Mouse (Mus musculus) lung, postnatal 0 days (tissue): Measurements from ENCODE around the gene Dmac2. TPM values are rescaled to one million over a fixed set of nuclear protein-coding genes. Genes with fewer than 3 reads are reported as not detected.
A peak's percentile ranks its signal among the peaks of the same experiment; 100 is the strongest.

Experiments used
- ATAC-seq: fragments of 200-750 bp; cut with Nextera tagmentation; 2 replicates; pipeline ENCODE4 v1.8.0; 2017; ENCODE audit warnings: moderate library complexity
- DNase-seq: peaks from one replicate; pipeline ENCODE4 v3.0.0-alpha.2; 2016; ENCODE audit warnings: low spot score
- H3K27ac ChIP-seq: fragments of 300-500 bp; sonication (generic); 2 replicates; pipeline ENCODE4 v1.5.1; 2014; ENCODE audit warnings: antibody characterized with exemption, mild to moderate bottlenecking, low read length, mixed read lengths
- H3K27me3 ChIP-seq: fragments of 300-500 bp; sonication (generic); replicated peaks from 2 replicates; pipeline ENCODE4 v1.6.1; 2014; ENCODE audit warnings: low read length, mixed read lengths; ENCODE audit not compliant: insufficient read depth
- H3K36me3 ChIP-seq: fragments of 300-500 bp; sonication (generic); 2 replicates; pipeline ENCODE4 v1.6.1; 2014; ENCODE audit warnings: low read length, mixed read lengths; ENCODE audit not compliant: insufficient read depth
- H3K4me1 ChIP-seq: fragments of 300-500 bp; sonication (generic); 2 replicates; pipeline ENCODE4 v1.6.1; 2014; ENCODE audit warnings: antibody characterized with exemption, low read depth, low read length, mixed read lengths; ENCODE audit not compliant: insufficient read depth
- H3K4me2 ChIP-seq: fragments of 300-500 bp; sonication (generic); replicated peaks from 2 replicates; pipeline ENCODE4 v1.6.1; 2014; ENCODE audit warnings: low read depth, mild to moderate bottlenecking, low read length, moderate library complexity, mixed read lengths
- H3K4me3 ChIP-seq: fragments of 300-500 bp; sonication (generic); 2 replicates; pipeline ENCODE4 v1.5.1; 2014; ENCODE audit warnings: low read depth, low read length
- H3K9ac ChIP-seq: fragments of 300-500 bp; sonication (generic); replicated peaks from 2 replicates; pipeline ENCODE4 v1.6.1; 2014; ENCODE audit warnings: low read depth, mild to moderate bottlenecking
- H3K9me3 ChIP-seq: fragments of 300-500 bp; sonication (generic); 2 replicates; pipeline ENCODE4 v1.6.1; 2016; ENCODE audit warnings: low read length, mixed read lengths
- CTCF ChIP-seq: IDR thresholded peaks from 2 replicates; pipeline ENCODE4 v1.5.1; 2016; ENCODE audit warnings: antibody characterized with exemption, mild to moderate bottlenecking
- EP300 ChIP-seq: IDR thresholded peaks from 2 replicates; pipeline ENCODE4 v1.6.1; 2016; ENCODE audit warnings: antibody characterized with exemption, mild to moderate bottlenecking, control low read depth
- whole genome bisulfite sequencing: fragments of 180-500 bp; shearing (Covaris S2); extraction: QIAGEN DNeasy Blood & Tissue Kit; methylation state at CpG from one replicate; pipeline ENCODE4 v1.1.7; 2014; 5-methylcytosine and 5-hydroxymethylcytosine counted together
- polyA plus RNA-seq: library from polyadenylated mRNA; unstranded; fragments of >200 nt; fragmentation: Nextera tagmentation; extraction: Ambion mirVana; gene quantifications from 2 replicates; pipeline ENCODE4 v1.2.1, GENCODE M21; 2015

The Dmac2 gene
- polyA plus RNA-seq, 1 experiment from 2014 or later, result 22.5 TPM

GRCm38 (mm10) chr7:25627431-25628322, 8.5 kb downstream of the Dmac2 start:
- Histone ChIP-seq H3K9me3 (no peaks in the 10 kb centered on the region), H3K27me3 (no peaks in the 10 kb centered on the region), H3K4me1 (peaks cover 13% of the 10 kb centered on the region; the same call in 1 of the 2 replicates), H3K36me3 (peaks cover 11% of the 10 kb centered on the region; the same call in 1 of the 2 replicates), H3K4me3 (peak overlapping the region; percentile 42), H3K27ac (peak overlapping the region; percentile 62; the same call in 1 of the 2 replicates), H3K4me2 (peak overlapping the region; percentile 77), H3K9ac (peak overlapping the region; percentile 36; the same call in 1 of the 2 replicates)
- ATAC-seq, result peak; percentile 88
- WGBS, result 11% methylated on average over 38 of the region's 38 CpGs
- TF ChIP-seq EP300, result no peak
- no peak for TF ChIP-seq CTCF
- DNase-seq, result peak; percentile 72

GRCm38 (mm10) chr7:25628323-25628620, 9.1 kb downstream of the Dmac2 start:
- no peak overlapping the region for H3K4me3 ChIP-seq
- H3K27me3 ChIP-seq, result no peaks in the 10 kb centered on the region
- peaks cover 13% of the 10 kb centered on the region; the same call in 1 of the 2 replicates for H3K4me1 ChIP-seq
- H3K9ac ChIP-seq, result no peak overlapping the region
- peaks cover 14% of the 10 kb centered on the region for H3K36me3 ChIP-seq
- no peak overlapping the region for H3K27ac ChIP-seq
- TF ChIP-seq CTCF (no peak), EP300 (no peak)
- H3K9me3 ChIP-seq, result no peaks in the 10 kb centered on the region
- no peak for ATAC-seq
- peak overlapping the region; percentile 77 for H3K4me2 ChIP-seq
- 58% methylated on average over 8 of the region's 8 CpGs for WGBS
- DNase-seq, result no peak

DNA sequence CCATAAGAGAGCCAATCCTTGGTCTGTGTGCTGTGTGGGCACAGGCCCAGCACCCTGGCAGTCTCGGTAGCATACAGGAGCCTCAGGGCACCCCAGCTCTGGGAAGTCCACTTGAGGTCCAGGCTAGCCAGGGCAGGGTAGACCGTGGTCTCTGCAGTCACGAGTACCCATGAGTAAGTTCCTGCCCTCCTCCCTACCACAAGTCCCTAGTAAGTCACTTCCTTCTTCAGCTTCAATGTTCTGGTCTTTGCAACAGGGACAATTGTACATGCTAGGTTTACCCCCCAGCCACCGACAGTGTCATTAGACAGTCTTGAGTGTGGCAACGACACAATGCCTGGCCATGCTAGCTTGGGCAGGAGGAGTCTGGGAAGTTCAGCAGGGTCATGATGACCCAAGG, 13.5 kb downstream of the Dmac2 start:
- Histone ChIP-seq H3K27ac (no peak overlapping the region), H3K4me2 (no peak overlapping the region), H3K4me1 (peaks cover 6% of the 10 kb centered on the region; the same call in 1 of the 2 replicates), H3K4me3 (no peak overlapping the region), H3K27me3 (no peaks in the 10 kb centered on the region), H3K9ac (no peak overlapping the region), H3K36me3 (peaks cover 6% of the 10 kb centered on the region), H3K9me3 (no peaks in the 10 kb centered on the region)
- no peak for TF ChIP-seq EP300
- no peak for TF ChIP-seq CTCF
- DNase-seq (peak; percentile 51), ATAC-seq (peak; percentile 37)
- WGBS, result 79% methylated on average over 5 of the region's 5 CpGs

DNA sequence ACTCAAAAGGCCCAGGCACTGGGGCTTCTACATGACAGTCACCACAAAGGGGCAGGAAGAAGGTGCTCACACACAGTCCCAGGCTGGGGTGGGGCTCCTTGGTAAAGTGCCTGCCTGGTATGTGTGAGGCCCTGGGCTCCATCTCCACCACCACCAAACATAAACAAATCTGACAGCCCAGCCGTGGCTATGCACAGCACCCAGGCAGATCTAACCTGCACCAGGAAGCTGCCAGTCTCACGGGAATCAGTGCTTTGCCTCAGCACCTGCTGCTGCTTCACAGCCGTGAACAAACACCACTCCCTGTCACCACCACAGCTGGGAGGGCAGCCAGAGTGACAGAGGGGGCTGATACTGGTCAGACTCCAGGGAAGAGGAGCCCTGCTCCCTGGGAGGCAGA, 17.2 kb downstream of the Dmac2 start:
- WGBS, result 14% methylated on average over 3 of the region's 3 CpGs
- Histone ChIP-seq H3K4me3 (no peak overlapping the region), H3K4me1 (no peaks in the 10 kb centered on the region), H3K27ac (no peak overlapping the region), H3K4me2 (no peak overlapping the region), H3K9me3 (no peaks in the 10 kb centered on the region), H3K36me3 (peaks cover 6% of the 10 kb centered on the region), H3K9ac (no peak overlapping the region), H3K27me3 (no peaks in the 10 kb centered on the region)
- ATAC-seq (no peak), DNase-seq (no peak)
- TF ChIP-seq CTCF, result no peak
- no peak for TF ChIP-seq EP300

GRCm38 (mm10) chr7:25637099-25637498, 17.9 kb downstream of the Dmac2 start:
- Histone ChIP-seq H3K4me2 (no peak overlapping the region), H3K27me3 (no peaks in the 10 kb centered on the region), H3K4me1 (no peaks in the 10 kb centered on the region), H3K4me3 (no peak overlapping the region), H3K27ac (no peak overlapping the region), H3K9me3 (no peaks in the 10 kb centered on the region), H3K36me3 (peaks cover 6% of the 10 kb centered on the region), H3K9ac (no peak overlapping the region)
- TF ChIP-seq CTCF, result no peak
- no peak for TF ChIP-seq EP300
- 91% methylated on average over 5 of the region's 5 CpGs for WGBS
- ATAC-seq, result no peak
- no peak for DNase-seq

- ATAC-seq, result no peak
- 93% methylated on average over 4 of the region's 4 CpGs for WGBS
- Histone ChIP-seq H3K4me3 (no peak overlapping the region), H3K27ac (no peak overlapping the region), H3K9me3 (no peaks in the 10 kb centered on the region), H3K9ac (no peak overlapping the region), H3K27me3 (no peaks in the 10 kb centered on the region), H3K4me2 (no peak overlapping the region), H3K4me1 (no peaks in the 10 kb centered on the region), H3K36me3 (peaks cover 3% of the 10 kb centered on the region)
- DNase-seq, result no peak
- TF ChIP-seq CTCF (no peak), EP300 (no peak)
Observed at GRCm38 (mm10) chr7:25639754-25640153, 20.5 kb downstream of the Dmac2 start.
